Mouse (Mus musculus): ENCODE data around the gene Gm4450. TPM values are rescaled to one million over a fixed set of nuclear protein-coding genes. Genes with fewer than 3 reads are reported as not detected.

Gm4450 gene
- polyA plus RNA-seq, 1 experiment from 2014 or later, result not detected

- H3K4me2 ChIP-seq (ENCODE audit: low read length), result peak overlapping the region; percentile 93
- DNase-seq (ENCODE audit: low spot score), result no peak
- peak overlapping the region; percentile 57 for H3K4me3 ChIP-seq (ENCODE audit: low read depth, low read length)
- no peak overlapping the region for H3K27ac ChIP-seq (ENCODE audit: low read depth)
- 3% methylated on average over 23 of the region's 23 CpGs for WGBS
- H3K36me3 ChIP-seq (ENCODE audit: control insufficient read depth, insufficient read depth, low read length), result no peaks in the 10 kb centered on the region
- H3K9ac ChIP-seq (ENCODE audit: low read length), result no peak overlapping the region
- peaks cover 13% of the 10 kb centered on the region; the same call in 1 of the 2 replicates for H3K4me1 ChIP-seq (replicated peaks; ENCODE audit: control insufficient read depth, insufficient read depth, low read length)
- no peak for ATAC-seq (replicated peaks; ENCODE audit: low FRiP score, low TSS enrichment, low read depth)
- no peaks in the 10 kb centered on the region for H3K9me3 ChIP-seq (ENCODE audit: control insufficient read depth, low read length)
- H3K27me3 ChIP-seq (replicated peaks; ENCODE audit: control insufficient read depth, insufficient read depth, low read length), result peaks cover 19% of the 10 kb centered on the region
These were observed 29.7 kb downstream of the Gm4450 start for GRCm38 (mm10) chr3:98427260-98427599.

GRCm38 (mm10) chr3:98426749-98427148, 30.2 kb downstream of the Gm4450 start:
- H3K4me3 ChIP-seq (ENCODE audit: low read depth, low read length), result peak overlapping the region; percentile 57; the same call in 1 of the 2 replicates

DNA sequence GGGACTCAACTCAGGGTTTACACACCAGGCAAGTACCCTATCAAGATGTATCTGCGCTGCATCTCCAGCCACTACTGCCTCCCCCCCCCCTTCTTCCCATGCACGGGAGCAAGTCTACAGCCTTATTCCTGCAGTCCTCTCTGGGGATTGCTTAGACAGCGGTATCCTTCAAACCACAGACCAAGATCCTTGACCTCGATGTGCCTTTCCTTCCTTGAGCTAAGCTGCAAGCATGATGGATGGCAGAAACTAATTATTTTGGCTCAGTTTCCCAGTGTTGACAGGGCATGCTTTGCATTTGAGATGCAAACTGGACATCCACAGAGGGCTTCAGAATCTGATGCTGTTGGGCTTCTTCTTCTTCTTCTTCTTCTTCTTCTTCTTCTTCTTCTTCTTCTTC, 34.0 kb downstream of the Gm4450 start:
- no peak overlapping the region for H3K9ac ChIP-seq (ENCODE audit: low read length)
- ATAC-seq (replicated peaks; ENCODE audit: low FRiP score, low TSS enrichment, low read depth) (no peak), DNase-seq (ENCODE audit: low spot score) (no peak)
- H3K9me3 ChIP-seq (ENCODE audit: control insufficient read depth, low read length), result no peaks in the 10 kb centered on the region
- WGBS, result 82% methylated on average over 4 of the region's 4 CpGs
- H3K4me1 ChIP-seq (replicated peaks; ENCODE audit: control insufficient read depth, insufficient read depth, low read length), result peaks cover 20% of the 10 kb centered on the region
- no peak overlapping the region for H3K27ac ChIP-seq (ENCODE audit: low read depth)
- no peak overlapping the region for H3K4me3 ChIP-seq (ENCODE audit: low read depth, low read length)
- peaks cover 5% of the 10 kb centered on the region; the same call in 1 of the 2 replicates for H3K27me3 ChIP-seq (replicated peaks; ENCODE audit: control insufficient read depth, insufficient read depth, low read length)
- H3K4me2 ChIP-seq (ENCODE audit: low read length), result no peak overlapping the region
- no peaks in the 10 kb centered on the region for H3K36me3 ChIP-seq (ENCODE audit: control insufficient read depth, insufficient read depth, low read length)

More at GRCm38 (mm10) chr3:98426749-98427148, 30.2 kb downstream of the Gm4450 start:
- no peak for ATAC-seq (replicated peaks; ENCODE audit: low FRiP score, low TSS enrichment, low read depth)
- Histone ChIP-seq H3K4me2 (ENCODE audit: low read length) (peak overlapping the region; percentile 93), H3K36me3 (ENCODE audit: control insufficient read depth, insufficient read depth, low read length) (no peaks in the 10 kb centered on the region), H3K27me3 (replicated peaks; ENCODE audit: control insufficient read depth, insufficient read depth, low read length) (peaks cover 19% of the 10 kb centered on the region), H3K27ac (ENCODE audit: low read depth) (no peak overlapping the region), H3K9ac (ENCODE audit: low read length) (no peak overlapping the region), H3K4me1 (replicated peaks; ENCODE audit: control insufficient read depth, insufficient read depth, low read length) (peaks cover 13% of the 10 kb centered on the region; the same call in 1 of the 2 replicates), H3K9me3 (ENCODE audit: control insufficient read depth, low read length) (no peaks in the 10 kb centered on the region)
- WGBS, result 53% methylated on average over 5 of the region's 5 CpGs
- DNase-seq (ENCODE audit: low spot score), result no peak

GRCm38 (mm10) chr3:98419786-98420070, 37.2 kb downstream of the Gm4450 start:
- Histone ChIP-seq H3K4me3 (ENCODE audit: low read depth, low read length) (no peak overlapping the region), H3K9ac (ENCODE audit: low read length) (no peak overlapping the region), H3K4me2 (ENCODE audit: low read length) (no peak overlapping the region), H3K4me1 (replicated peaks; ENCODE audit: control insufficient read depth, insufficient read depth, low read length) (peaks cover 26% of the 10 kb centered on the region), H3K27me3 (replicated peaks; ENCODE audit: control insufficient read depth, insufficient read depth, low read length) (no peaks in the 10 kb centered on the region), H3K27ac (ENCODE audit: low read depth) (no peak overlapping the region), H3K9me3 (ENCODE audit: control insufficient read depth, low read length) (no peaks in the 10 kb centered on the region), H3K36me3 (ENCODE audit: control insufficient read depth, insufficient read depth, low read length) (no peaks in the 10 kb centered on the region)
- DNase-seq (ENCODE audit: low spot score), result no peak
- peak; percentile 50; the same call in 1 of the 2 replicates for ATAC-seq (replicated peaks; ENCODE audit: low FRiP score, low TSS enrichment, low read depth)
- WGBS, result 32% methylated on average over 4 of the region's 4 CpGs

GRCm38 (mm10) chr3:98418991-98419785, 37.7 kb downstream of the Gm4450 start:
- Histone ChIP-seq H3K4me2 (ENCODE audit: low read length) (no peak overlapping the region), H3K9me3 (ENCODE audit: control insufficient read depth, low read length) (no peaks in the 10 kb centered on the region), H3K27ac (ENCODE audit: low read depth) (no peak overlapping the region), H3K27me3 (replicated peaks; ENCODE audit: control insufficient read depth, insufficient read depth, low read length) (no peaks in the 10 kb centered on the region), H3K36me3 (ENCODE audit: control insufficient read depth, insufficient read depth, low read length) (no peaks in the 10 kb centered on the region), H3K4me1 (replicated peaks; ENCODE audit: control insufficient read depth, insufficient read depth, low read length) (peaks cover 31% of the 10 kb centered on the region), H3K4me3 (ENCODE audit: low read depth, low read length) (no peak overlapping the region), H3K9ac (ENCODE audit: low read length) (no peak overlapping the region)
- DNase-seq (ENCODE audit: low spot score), result no peak
- ATAC-seq (replicated peaks; ENCODE audit: low FRiP score, low TSS enrichment, low read depth), result no peak; the same call in 1 of the 2 replicates
- WGBS, result 37% methylated on average over 6 of the region's 6 CpGs

GRCm38 (mm10) chr3:98417328-98417727, 39.6 kb downstream of the Gm4450 start:
- H3K27ac ChIP-seq (ENCODE audit: low read depth), result no peak overlapping the region
- H3K9ac ChIP-seq (ENCODE audit: low read length), result no peak overlapping the region
- H3K9me3 ChIP-seq (ENCODE audit: control insufficient read depth, low read length), result no peaks in the 10 kb centered on the region
- no peaks in the 10 kb centered on the region for H3K36me3 ChIP-seq (ENCODE audit: control insufficient read depth, insufficient read depth, low read length)
- H3K4me2 ChIP-seq (ENCODE audit: low read length), result no peak overlapping the region
- peaks cover 31% of the 10 kb centered on the region for H3K4me1 ChIP-seq (replicated peaks; ENCODE audit: control insufficient read depth, insufficient read depth, low read length)
- no peaks in the 10 kb centered on the region for H3K27me3 ChIP-seq (replicated peaks; ENCODE audit: control insufficient read depth, insufficient read depth, low read length)
- ATAC-seq (replicated peaks; ENCODE audit: low FRiP score, low TSS enrichment, low read depth) (no peak; the same call in 1 of the 2 replicates), DNase-seq (ENCODE audit: low spot score) (peak; percentile 63)
- no peak overlapping the region for H3K4me3 ChIP-seq (ENCODE audit: low read depth, low read length)
- WGBS, result 54% methylated on average over 4 of the region's 4 CpGs

DNA sequence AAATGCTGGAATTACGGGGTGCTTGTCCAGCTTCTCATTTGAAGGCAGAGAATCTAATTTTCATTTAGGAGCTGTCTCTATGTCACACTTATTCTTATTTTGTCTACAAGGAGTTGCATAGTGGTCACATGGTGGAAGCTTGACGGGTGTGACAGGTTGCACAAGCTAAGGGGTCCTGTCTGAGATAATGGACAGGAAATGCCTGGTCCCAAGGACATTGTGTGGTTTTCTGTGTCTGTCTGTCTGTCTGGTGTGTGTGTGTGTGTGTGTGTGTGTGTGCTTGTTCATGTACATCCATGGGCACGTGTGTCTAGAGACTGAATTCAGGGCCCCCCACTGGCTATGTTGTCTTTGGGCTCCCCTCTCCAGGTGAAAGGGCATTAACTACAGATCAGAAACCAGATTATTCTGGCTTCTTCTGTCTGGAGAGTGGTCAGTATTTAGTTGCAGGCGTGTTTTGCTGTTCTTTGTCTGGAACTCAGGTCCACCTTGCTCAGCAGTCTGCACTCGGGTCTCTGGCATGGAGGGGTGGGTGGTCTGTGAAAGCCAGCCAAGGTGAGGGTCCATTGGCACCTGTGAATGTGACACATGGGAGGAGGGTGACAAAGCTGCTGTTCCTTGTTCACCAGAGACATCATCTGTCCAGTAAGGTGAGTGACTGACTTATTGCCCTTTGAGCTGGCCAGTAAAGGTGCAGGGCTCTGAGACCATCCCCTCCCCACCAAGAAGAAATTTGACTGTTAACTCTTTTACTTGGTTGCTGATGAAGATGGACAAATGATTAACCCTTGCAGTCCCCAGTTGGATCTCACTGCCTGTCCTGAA, 40.3 kb downstream of the Gm4450 start:
- Histone ChIP-seq H3K9me3 (ENCODE audit: control insufficient read depth, low read length) (no peaks in the 10 kb centered on the region), H3K4me1 (replicated peaks; ENCODE audit: control insufficient read depth, insufficient read depth, low read length) (peaks cover 31% of the 10 kb centered on the region), H3K27me3 (replicated peaks; ENCODE audit: control insufficient read depth, insufficient read depth, low read length) (no peaks in the 10 kb centered on the region), H3K4me2 (ENCODE audit: low read length) (no peak overlapping the region), H3K36me3 (ENCODE audit: control insufficient read depth, insufficient read depth, low read length) (no peaks in the 10 kb centered on the region), H3K4me3 (ENCODE audit: low read depth, low read length) (no peak overlapping the region), H3K27ac (ENCODE audit: low read depth) (no peak overlapping the region), H3K9ac (ENCODE audit: low read length) (no peak overlapping the region)
- DNase-seq (ENCODE audit: low spot score), result no peak
- 78% methylated on average over 5 of the region's 5 CpGs for WGBS
- ATAC-seq (replicated peaks; ENCODE audit: low FRiP score, low TSS enrichment, low read depth), result no peak

GRCm38 (mm10) chr3:98414296-98414695, 42.6 kb downstream of the Gm4450 start:
- DNase-seq (ENCODE audit: low spot score), result no peak
- Histone ChIP-seq H3K27me3 (replicated peaks; ENCODE audit: control insufficient read depth, insufficient read depth, low read length) (no peaks in the 10 kb centered on the region), H3K36me3 (ENCODE audit: control insufficient read depth, insufficient read depth, low read length) (no peaks in the 10 kb centered on the region), H3K4me1 (replicated peaks; ENCODE audit: control insufficient read depth, insufficient read depth, low read length) (peaks cover 24% of the 10 kb centered on the region), H3K4me3 (ENCODE audit: low read depth, low read length) (no peak overlapping the region), H3K9ac (ENCODE audit: low read length) (no peak overlapping the region), H3K4me2 (ENCODE audit: low read length) (no peak overlapping the region), H3K27ac (ENCODE audit: low read depth) (no peak overlapping the region), H3K9me3 (ENCODE audit: control insufficient read depth, low read length) (no peaks in the 10 kb centered on the region)
- ATAC-seq (replicated peaks; ENCODE audit: low FRiP score, low TSS enrichment, low read depth), result no peak
- WGBS, result 81% methylated on average over 3 of the region's 3 CpGs

Measured in intestine, embryonic 14.5 days (tissue).